Comparison of ENCODE assay signal across 8 mouse cellular contexts in the genomic region with DNA sequence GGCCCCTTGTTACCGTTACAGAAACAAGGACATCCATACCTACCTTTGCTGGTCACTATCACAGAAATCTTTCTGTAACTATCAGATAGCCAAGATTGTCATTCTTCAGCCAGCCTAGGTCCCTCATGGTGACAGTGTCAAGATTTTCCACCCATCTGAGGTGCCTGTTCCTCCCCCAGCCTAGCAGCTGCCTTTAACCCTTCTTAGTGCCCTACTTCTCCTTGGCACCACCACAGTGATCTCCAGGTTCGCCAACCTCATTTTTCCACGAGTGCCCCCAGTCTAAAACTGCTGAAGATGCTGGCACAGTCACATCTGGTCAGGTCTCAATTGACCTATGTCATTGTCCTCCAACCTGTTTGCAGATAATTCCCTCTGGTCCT. TPM values are rescaled to one million over a fixed set of nuclear protein-coding genes. Genes with fewer than 3 reads are reported as not detected.
DNase-seq lines count a peak whose midpoint lies in the region; ATAC-seq and TF ChIP-seq lines count a peak whose summit lies in the region.

No protein-coding gene starts in this region.

- H3K4me3 ChIP-seq in kidney, postnatal 0 days (replicated peaks; ENCODE audit: low read depth, low read length) = peak overlapping the region; percentile 69; the same call in 1 of the 2 replicates
- H3K4me3 ChIP-seq in embryonic facial prominence, embryonic 11.5 days (ENCODE audit: low read depth, low read length) = peak overlapping the region; percentile 65; the same call in 1 of the 2 replicates
- H3K4me3 ChIP-seq in hindbrain, postnatal 0 days (ENCODE audit: low read length) = peak overlapping the region; percentile 74
- no peak overlapping the region for H3K4me3 ChIP-seq in myocyte

- peak overlapping the region; percentile 71; the same call in 1 of the 2 replicates for H3K9ac ChIP-seq in kidney, postnatal 0 days (ENCODE audit: low read depth, low read length)
- H3K9ac ChIP-seq in embryonic facial prominence, embryonic 11.5 days (replicated peaks; ENCODE audit: low read length) = no peak overlapping the region
- peak overlapping the region; percentile 84 for H3K9ac ChIP-seq in hindbrain, postnatal 0 days (replicated peaks; ENCODE audit: low read length)

- no peaks in the 10 kb centered on the region for H3K36me3 ChIP-seq in kidney, postnatal 0 days (ENCODE audit: insufficient read depth, low read length)
- H3K36me3 ChIP-seq in embryonic facial prominence, embryonic 11.5 days (replicated peaks; ENCODE audit: control insufficient read depth, insufficient read depth, low read depth, low read length) = no peaks in the 10 kb centered on the region
- H3K36me3 ChIP-seq in hindbrain, postnatal 0 days (ENCODE audit: insufficient read depth, low read length) = no peaks in the 10 kb centered on the region
- no peaks in the 10 kb centered on the region for H3K36me3 ChIP-seq in myocyte (ENCODE audit: control insufficient read depth, insufficient read depth)

- no peak for TF ChIP-seq CTCF in kidney, postnatal 0 days (IDR thresholded peaks at IDR 0.05; ENCODE audit: low read depth)
- no peak for TF ChIP-seq CTCF in hindbrain, postnatal 0 days (IDR thresholded peaks at IDR 0.05; ENCODE audit: low read depth)

- no peaks in the 10 kb centered on the region for H3K9me3 ChIP-seq in kidney, postnatal 0 days (replicated peaks; ENCODE audit: low read length)
- no peaks in the 10 kb centered on the region for H3K9me3 ChIP-seq in embryonic facial prominence, embryonic 11.5 days (replicated peaks; ENCODE audit: control insufficient read depth, low read length)
- H3K9me3 ChIP-seq in hindbrain, postnatal 0 days (ENCODE audit: low read length) = no peaks in the 10 kb centered on the region

- no peak for TF ChIP-seq POLR2A in myocyte (IDR thresholded peaks at IDR 0.05; ENCODE audit: insufficient read length, low read depth)

- no peaks in the 10 kb centered on the region for H3K27me3 ChIP-seq in kidney, postnatal 0 days (ENCODE audit: insufficient read depth, low read length)
- peaks cover 38% of the 10 kb centered on the region for H3K27me3 ChIP-seq in embryonic facial prominence, embryonic 11.5 days (ENCODE audit: control insufficient read depth, insufficient read depth, low read length)
- H3K27me3 ChIP-seq in hindbrain, postnatal 0 days (ENCODE audit: insufficient read depth, low read length) = no peaks in the 10 kb centered on the region
- peaks cover 7% of the 10 kb centered on the region for H3K27me3 ChIP-seq in myocyte (ENCODE audit: control insufficient read depth, insufficient read depth, insufficient read length)

- 39% methylated on average over 3 of the region's 3 CpGs for WGBS in kidney, postnatal 0 days
- WGBS in embryonic facial prominence, embryonic 11.5 days = 51% methylated on average over 3 of the region's 3 CpGs
- WGBS in hindbrain, postnatal 0 days = 34% methylated on average over 3 of the region's 3 CpGs

- no peak overlapping the region for H3K27ac ChIP-seq in kidney, postnatal 0 days
- no peak overlapping the region for H3K27ac ChIP-seq in embryonic facial prominence, embryonic 11.5 days (replicated peaks; ENCODE audit: low read depth, low read length)
- peak overlapping the region; percentile 65; the same call in 1 of the 2 replicates for H3K27ac ChIP-seq in hindbrain, postnatal 0 days

- peak overlapping the region; percentile 99 for H3K4me2 ChIP-seq in kidney, postnatal 0 days (ENCODE audit: low read length)
- peak overlapping the region; percentile 99 for H3K4me2 ChIP-seq in embryonic facial prominence, embryonic 11.5 days (ENCODE audit: low read depth, low read length)
- H3K4me2 ChIP-seq in hindbrain, postnatal 0 days (ENCODE audit: low read depth, low read length) = peak overlapping the region; percentile 86
- peak overlapping the region; percentile 52 for H3K4me2 ChIP-seq in myocyte (ENCODE audit: low read depth)

- DNase-seq in kidney, postnatal 0 days (ENCODE audit: low spot score) = no peak
- no peak for DNase-seq in kidney, postnatal 25 days
- DNase-seq in embryonic facial prominence, embryonic 11.5 days (ENCODE audit: low spot score) = no peak
- DNase-seq in hindbrain, postnatal 0 days (ENCODE audit: low spot score) = no peak
- no peak for DNase-seq in left cerebral cortex, adult 8-10 months (ENCODE audit: low spot score in 2 of 2)
- DNase-seq in cerebellum, adult 18-20 months = no peak
- DNase-seq in adrenal gland, postnatal 4 days (ENCODE audit: low spot score in 2 of 2) = no peak

- H3K4me1 ChIP-seq in kidney, postnatal 0 days (replicated peaks; ENCODE audit: insufficient read depth, low read length) = 0 out of 2 replicates have a peak, but pooled peaks cover 14% of the 10 kb centered on the region
- peaks cover 4% of the 10 kb centered on the region; the same call in 1 of the 2 replicates for H3K4me1 ChIP-seq in embryonic facial prominence, embryonic 11.5 days (ENCODE audit: control insufficient read depth, insufficient read depth, low read length)
- H3K4me1 ChIP-seq in hindbrain, postnatal 0 days (ENCODE audit: insufficient read depth, low read length) = peaks cover 6% of the 10 kb centered on the region

- no peak overlapping the region for H3ac ChIP-seq in myocyte (ENCODE audit: control insufficient read depth, insufficient read length)

- no peaks in the 10 kb centered on the region for H3K79me2 ChIP-seq in myocyte (ENCODE audit: control insufficient read depth, insufficient read depth)

- no peak for ATAC-seq in kidney, postnatal 0 days (replicated peaks; ENCODE audit: low FRiP score, low read depth)
- ATAC-seq in embryonic facial prominence, embryonic 11.5 days (replicated peaks; ENCODE audit: insufficient number of reproducible peaks, low FRiP score, low TSS enrichment, low read depth) = no peak
- ATAC-seq in hindbrain, postnatal 0 days = peak; percentile 8; the same call in 1 of the 2 replicates

TF ChIP-seq in myocyte, 11 proteins besides CTCF, POLR2A, EP300 and RAD21 (continues in another document):
- TF ChIP-seq TCF12 (IDR thresholded peaks at IDR 0.05; ENCODE audit: insufficient read depth, poor library complexity, severe bottlenecking) = no peak
- TF ChIP-seq MAX (IDR thresholded peaks at IDR 0.05; ENCODE audit: low read depth) = no peak
- no peak for TF ChIP-seq SRF (IDR thresholded peaks at IDR 0.05; ENCODE audit: control insufficient read depth, insufficient read length, low read depth)
- no peak for TF ChIP-seq CEBPB (IDR thresholded peaks at IDR 0.05; ENCODE audit: insufficient read depth, poor library complexity, severe bottlenecking)
- TF ChIP-seq USF1 (IDR thresholded peaks at IDR 0.05; ENCODE audit: low read depth) = no peak
- no peak for TF ChIP-seq E2F4 (IDR thresholded peaks at IDR 0.05; ENCODE audit: insufficient read depth)
- no peak for TF ChIP-seq REST (IDR thresholded peaks at IDR 0.05; ENCODE audit: insufficient read depth, insufficient read length)
- TF ChIP-seq MYOD1 (IDR thresholded peaks at IDR 0.05; ENCODE audit: control insufficient read depth in 1 of 3, insufficient read length in 2 of 3, low read depth in 2 of 3) = no peak
- TF ChIP-seq TCF3 (IDR thresholded peaks at IDR 0.05; ENCODE audit: insufficient read length, low read depth) = no peak

RNA-seq across cellular contexts. Expression of gene Fmnl1, which starts 0.8 kb away (rescaled TPM):
- 2.6 and 3.4 TPM in 2 replicates for polyA plus RNA-seq in kidney, postnatal 0 days (2015; fragmentation: Nextera tagmentation; extraction: Ambion mirVana)
- 0.70 and 0.72 TPM in 2 replicates for polyA plus RNA-seq in embryonic facial prominence, embryonic 11.5 days (2014; fragmentation: Nextera tagmentation; extraction: Ambion mirVana)
- total RNA-seq in hindbrain, postnatal 0 days (2014; rRNA removed) = 12.8 and 15.5 TPM in 2 replicates
- 6.4 and 6.9 TPM in 2 replicates for polyA plus RNA-seq in hindbrain, postnatal 0 days (2015; fragmentation: Nextera tagmentation; extraction: Ambion mirVana)
- 15.6 TPM for polyA plus RNA-seq in myocyte (2012; fragmentation: generic; extraction: Trizol)
- total RNA-seq in left cerebral cortex, adult 8-10 months (2022) = 100 to 1,000 TPM in 3 of 4 experiments, 10 to 100 TPM in 1; 81.7 to 115 (median 108) TPM
- total RNA-seq in adrenal gland, postnatal 4 days (2021) = 10 to 100 TPM; 13.4 to 14.2 TPM

RNA-seq across cellular contexts. Expression of gene Hexim2, which starts 37.9 kb away (rescaled TPM):
- 6.5 and 6.9 TPM in 2 replicates for polyA plus RNA-seq in kidney, postnatal 0 days (2015; fragmentation: Nextera tagmentation; extraction: Ambion mirVana)
- 7.1 and 8.3 TPM in 2 replicates for polyA plus RNA-seq in embryonic facial prominence, embryonic 11.5 days (2014; fragmentation: Nextera tagmentation; extraction: Ambion mirVana)
- total RNA-seq in hindbrain, postnatal 0 days (2014; rRNA removed) = 28.9 and 40.4 TPM in 2 replicates
- 30.2 and 30.7 TPM in 2 replicates for polyA plus RNA-seq in hindbrain, postnatal 0 days (2015; fragmentation: Nextera tagmentation; extraction: Ambion mirVana)
- 8.8 TPM for polyA plus RNA-seq in myocyte (2012; fragmentation: generic; extraction: Trizol)
- 10 to 100 TPM; 13.4 to 18.1 (median 16.5) TPM for total RNA-seq in left cerebral cortex, adult 8-10 months (2022)
- total RNA-seq in adrenal gland, postnatal 4 days (2021) = 10 to 100 TPM; 10.4 to 11.8 TPM

RNA-seq across cellular contexts. Expression of gene 1700023F06Rik, which starts 38.3 kb away (rescaled TPM):
- polyA plus RNA-seq in kidney, postnatal 0 days (2015; fragmentation: Nextera tagmentation; extraction: Ambion mirVana) = 0.37 and 0.47 TPM in 2 replicates
- 0.25 TPM in 2 replicates for polyA plus RNA-seq in embryonic facial prominence, embryonic 11.5 days (2014; fragmentation: Nextera tagmentation; extraction: Ambion mirVana)
- total RNA-seq in hindbrain, postnatal 0 days (2014; rRNA removed) = not detected in 2 replicates
- 3.7 and 4.7 TPM in 2 replicates for polyA plus RNA-seq in hindbrain, postnatal 0 days (2015; fragmentation: Nextera tagmentation; extraction: Ambion mirVana)
- not detected for polyA plus RNA-seq in myocyte (2012; fragmentation: generic; extraction: Trizol)
- total RNA-seq in left cerebral cortex, adult 8-10 months (2022) = 1 to 10 TPM; 1.7 to 2.8 (median 2.3) TPM
- under 1 TPM; 0.45 to 0.70 TPM for total RNA-seq in adrenal gland, postnatal 4 days (2021)

RNA-seq across cellular contexts. Expression of gene Spata32, which starts 48.1 kb away (rescaled TPM):
- polyA plus RNA-seq in kidney, postnatal 0 days (2015; fragmentation: Nextera tagmentation; extraction: Ambion mirVana) = not detected in 2 replicates
- not detected in 2 replicates for polyA plus RNA-seq in embryonic facial prominence, embryonic 11.5 days (2014; fragmentation: Nextera tagmentation; extraction: Ambion mirVana)
- 1.4 and 1.5 TPM in 2 replicates for total RNA-seq in hindbrain, postnatal 0 days (2014; rRNA removed)
- polyA plus RNA-seq in hindbrain, postnatal 0 days (2015; fragmentation: Nextera tagmentation; extraction: Ambion mirVana) = 1.6 TPM in 2 replicates
- 0.04 TPM for polyA plus RNA-seq in myocyte (2012; fragmentation: generic; extraction: Trizol)
- total RNA-seq in left cerebral cortex, adult 8-10 months (2022) = 1 to 10 TPM in 3 of 4 experiments, under 1 TPM in 1; 0.67 to 2.3 (median 1.5) TPM
- not detected for total RNA-seq in adrenal gland, postnatal 4 days (2021)

RNA-seq across cellular contexts. Expression of gene Hexim1, which starts 54.1 kb away (rescaled TPM):
- 6.5 and 6.8 TPM in 2 replicates for polyA plus RNA-seq in kidney, postnatal 0 days (2015; fragmentation: Nextera tagmentation; extraction: Ambion mirVana)
- polyA plus RNA-seq in embryonic facial prominence, embryonic 11.5 days (2014; fragmentation: Nextera tagmentation; extraction: Ambion mirVana) = 5.3 and 5.6 TPM in 2 replicates
- total RNA-seq in hindbrain, postnatal 0 days (2014; rRNA removed) = 15.1 and 15.8 TPM in 2 replicates
- polyA plus RNA-seq in hindbrain, postnatal 0 days (2015; fragmentation: Nextera tagmentation; extraction: Ambion mirVana) = 4.4 and 5.1 TPM in 2 replicates
- polyA plus RNA-seq in myocyte (2012; fragmentation: generic; extraction: Trizol) = 18.7 TPM
- 10 to 100 TPM; 34.4 to 38.5 (median 35.6) TPM for total RNA-seq in left cerebral cortex, adult 8-10 months (2022)
- total RNA-seq in adrenal gland, postnatal 4 days (2021) = 10 to 100 TPM; 50.6 to 53.4 TPM
